Mouse (Mus musculus) heart, embryonic 16.5 days (tissue): ENCODE measurements around the gene Ppp2r5c. TPM values are rescaled to one million over a fixed set of nuclear protein-coding genes. Genes with fewer than 3 reads are reported as not detected.

Experiments
- ATAC-seq: fragments of 200-750 bp; cut with Nextera tagmentation; replicated peaks from 2 replicates; pipeline ENCODE4 v1.8.0; 2017; ENCODE audit warnings: moderate number of reproducible peaks; ENCODE audit not compliant: insufficient read depth, low FRiP score; ENCODE audit errors: extremely low read depth
- H3K27ac ChIP-seq: fragments of 300-500 bp; sonication (generic); 2 replicates; pipeline ENCODE4 v1.5.1; 2014; ENCODE audit warnings: mild to moderate bottlenecking, low read length, control low read depth, moderate library complexity
- H3K27me3 ChIP-seq: fragments of 300-500 bp; sonication (generic); 2 replicates; pipeline ENCODE4 v1.6.1; 2014; ENCODE audit warnings: low read length, mixed read lengths; ENCODE audit not compliant: control insufficient read depth, insufficient read depth
- H3K36me3 ChIP-seq: fragments of 300-500 bp; sonication (generic); 2 replicates; pipeline ENCODE4 v1.6.1; 2014; ENCODE audit not compliant: control insufficient read depth, insufficient read depth
- H3K4me1 ChIP-seq: fragments of 300-500 bp; sonication (generic); 2 replicates; pipeline ENCODE4 v1.6.1; 2014; ENCODE audit warnings: low read length, mixed read lengths; ENCODE audit not compliant: control insufficient read depth, insufficient read depth
- H3K4me2 ChIP-seq: fragments of 300-500 bp; sonication (generic); 2 replicates; pipeline ENCODE4 v1.6.1; 2014; ENCODE audit warnings: low read depth, mild to moderate bottlenecking, control low read depth, low read length
- H3K4me3 ChIP-seq: fragments of 300-500 bp; sonication (generic); 2 replicates; pipeline ENCODE4 v1.5.1; 2014; ENCODE audit warnings: mild to moderate bottlenecking, control low read depth, low read length
- H3K9ac ChIP-seq: fragments of 300-500 bp; sonication (generic); 2 replicates; pipeline ENCODE4 v1.6.1; 2014; ENCODE audit warnings: low read length, control low read depth
- H3K9me3 ChIP-seq: fragments of 300-500 bp; sonication (generic); replicated peaks from 2 replicates; pipeline ENCODE4 v1.6.1; 2016; ENCODE audit warnings: low read length; ENCODE audit not compliant: control insufficient read depth
- WGBS: fragments of 180-500 bp; shearing (Covaris S2); extraction: QIAGEN DNeasy Blood & Tissue Kit; methylation state at CpG from one replicate; pipeline ENCODE4 v1.1.7; 2014; 5-methylcytosine and 5-hydroxymethylcytosine counted together
- polyA plus RNA-seq: library from polyadenylated mRNA; unstranded; fragments of >200 nt; fragmentation: Nextera tagmentation; extraction: Ambion mirVana; gene quantifications from 2 replicates; pipeline ENCODE4 v1.2.1, GENCODE M21; 2015

Gene Ppp2r5c
- polyA plus RNA-seq, 1 experiment from 2014 or later: 132 TPM

- 82% methylated on average over 5 of the region's 5 CpGs for WGBS
- no peak overlapping the region for H3K4me3 ChIP-seq
- no peak overlapping the region for H3K4me2 ChIP-seq
- no peaks in the 10 kb centered on the region for H3K9me3 ChIP-seq
- no peaks in the 10 kb centered on the region for H3K36me3 ChIP-seq
- no peak for ATAC-seq
- peaks cover 60% of the 10 kb centered on the region for H3K4me1 ChIP-seq
- H3K27ac ChIP-seq: no peak overlapping the region
- H3K27me3 ChIP-seq: no peaks in the 10 kb centered on the region
- H3K9ac ChIP-seq: no peak overlapping the region
These were observed 61.8 kb downstream of the Ppp2r5c start for GRCm38 (mm10) chr12:110508680-110509079.

- Histone ChIP-seq H3K9me3 (no peaks in the 10 kb centered on the region), H3K36me3 (no peaks in the 10 kb centered on the region), H3K27ac (peak overlapping the region; percentile 84), H3K27me3 (no peaks in the 10 kb centered on the region), H3K4me1 (peaks cover 45% of the 10 kb centered on the region), H3K4me3 (no peak overlapping the region), H3K4me2 (no peak overlapping the region), H3K9ac (no peak overlapping the region)
- no peak for ATAC-seq
- WGBS: 52% methylated on average over 9 of the region's 9 CpGs
These were observed 63.4 kb downstream of the Ppp2r5c start for GRCm38 (mm10) chr12:110510171-110510871.

- no peak overlapping the region for H3K4me2 ChIP-seq
- H3K4me3 ChIP-seq: no peak overlapping the region
- H3K4me1 ChIP-seq: peaks cover 42% of the 10 kb centered on the region
- no peaks in the 10 kb centered on the region for H3K27me3 ChIP-seq
- no peaks in the 10 kb centered on the region for H3K9me3 ChIP-seq
- no peak overlapping the region for H3K9ac ChIP-seq
- H3K27ac ChIP-seq: peak overlapping the region; percentile 26
- 73% methylated on average over 12 of the region's 12 CpGs for WGBS
- ATAC-seq: no peak
- no peaks in the 10 kb centered on the region for H3K36me3 ChIP-seq
These were observed 64.3 kb downstream of the Ppp2r5c start for GRCm38 (mm10) chr12:110511201-110511600.

GRCm38 (mm10) chr12:110511856-110512433 lies 65.0 kb downstream of the Ppp2r5c start:
- no peak overlapping the region for H3K9ac ChIP-seq
- no peaks in the 10 kb centered on the region for H3K9me3 ChIP-seq
- H3K4me1 ChIP-seq: peaks cover 41% of the 10 kb centered on the region
- H3K27me3 ChIP-seq: no peaks in the 10 kb centered on the region
- no peak overlapping the region for H3K4me2 ChIP-seq
- H3K4me3 ChIP-seq: no peak overlapping the region
- WGBS: 61% methylated on average over 9 of the region's 9 CpGs
- peak overlapping the region; percentile 46 for H3K27ac ChIP-seq
- no peak for ATAC-seq
- H3K36me3 ChIP-seq: peaks cover 2% of the 10 kb centered on the region; the same call in 1 of the 2 replicates

- Histone ChIP-seq H3K36me3 (peaks cover 12% of the 10 kb centered on the region), H3K4me1 (peaks cover 38% of the 10 kb centered on the region), H3K4me2 (no peak overlapping the region), H3K4me3 (no peak overlapping the region), H3K9ac (no peak overlapping the region), H3K9me3 (no peaks in the 10 kb centered on the region), H3K27ac (no peak overlapping the region), H3K27me3 (no peaks in the 10 kb centered on the region)
- 87% methylated on average over 7 of the region's 7 CpGs for WGBS
- ATAC-seq: no peak; the same call in 1 of the 2 replicates
These were observed 66.0 kb downstream of the Ppp2r5c start for GRCm38 (mm10) chr12:110512884-110513283.

- ATAC-seq: no peak
- Histone ChIP-seq H3K9ac (no peak overlapping the region), H3K36me3 (peaks cover 13% of the 10 kb centered on the region), H3K27ac (no peak overlapping the region), H3K4me3 (no peak overlapping the region), H3K4me2 (no peak overlapping the region), H3K9me3 (no peaks in the 10 kb centered on the region), H3K4me1 (peaks cover 25% of the 10 kb centered on the region), H3K27me3 (no peaks in the 10 kb centered on the region)
- WGBS: 89% methylated on average over 8 of the region's 8 CpGs
These were observed 68.8 kb downstream of the Ppp2r5c start for GRCm38 (mm10) chr12:110515676-110516075.

- Histone ChIP-seq H3K27me3 (no peaks in the 10 kb centered on the region), H3K27ac (no peak overlapping the region), H3K9ac (no peak overlapping the region), H3K4me1 (peaks cover 8% of the 10 kb centered on the region), H3K4me3 (no peak overlapping the region), H3K36me3 (peaks cover 41% of the 10 kb centered on the region), H3K4me2 (no peak overlapping the region), H3K9me3 (no peaks in the 10 kb centered on the region)
- WGBS: 73% methylated on average over 15 of the region's 15 CpGs
- no peak for ATAC-seq
These were observed 73.5 kb downstream of the Ppp2r5c start for GRCm38 (mm10) chr12:110520236-110520987.

- Histone ChIP-seq H3K9ac (no peak overlapping the region), H3K4me3 (no peak overlapping the region), H3K27me3 (no peaks in the 10 kb centered on the region), H3K36me3 (peaks cover 28% of the 10 kb centered on the region), H3K4me2 (no peak overlapping the region), H3K4me1 (peaks cover 3% of the 10 kb centered on the region; the same call in 1 of the 2 replicates), H3K27ac (no peak overlapping the region), H3K9me3 (no peaks in the 10 kb centered on the region)
- no peak for ATAC-seq
- 89% methylated on average over 5 of the region's 5 CpGs for WGBS
These were observed 76.6 kb downstream of the Ppp2r5c start for GRCm38 (mm10) chr12:110523526-110523925.

- Histone ChIP-seq H3K4me3 (no peak overlapping the region), H3K4me2 (no peak overlapping the region), H3K27me3 (no peaks in the 10 kb centered on the region), H3K9ac (peak overlapping the region; percentile 28; the same call in 1 of the 2 replicates), H3K36me3 (no peaks in the 10 kb centered on the region; the same call in 1 of the 2 replicates), H3K4me1 (peaks cover 29% of the 10 kb centered on the region), H3K27ac (peak overlapping the region; percentile 87), H3K9me3 (no peaks in the 10 kb centered on the region)
- WGBS: 80% methylated on average over 6 of the region's 6 CpGs
- ATAC-seq: no peak
These were observed 85.8 kb downstream of the Ppp2r5c start for GRCm38 (mm10) chr12:110532711-110533110.
